Mouse (Mus musculus): ENCODE results near the gene Lrrc37a. TPM values are rescaled to one million over a fixed set of nuclear protein-coding genes. Genes with fewer than 3 reads are reported as not detected.
A peak's percentile ranks its signal among the peaks of the same experiment; 100 is the strongest.

Gene Lrrc37a
- polyA plus RNA-seq, 1 experiment: not detected

DNA sequence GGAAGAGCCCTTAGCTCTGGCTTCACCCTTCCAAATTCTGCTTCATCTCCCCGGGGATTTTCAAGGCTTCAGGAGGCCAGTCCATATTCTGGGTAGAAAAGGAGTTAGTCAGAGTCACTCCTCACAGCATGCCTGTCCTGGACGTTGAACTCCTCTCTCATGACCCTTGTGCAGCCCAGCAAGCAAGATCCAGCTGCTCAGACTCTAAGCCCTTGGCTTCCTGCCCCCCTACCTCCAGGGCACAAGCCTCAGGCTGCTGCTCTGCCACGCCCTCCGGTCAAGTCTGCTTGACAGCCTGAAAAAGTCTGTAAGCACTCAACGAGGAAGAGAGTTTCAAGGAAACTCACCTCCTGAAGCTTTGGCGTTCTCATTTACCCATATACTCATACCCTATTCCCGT, 97.8 kb downstream of the Lrrc37a start:
- peaks cover 6% of the 10 kb centered on the region for H3K4me1 ChIP-seq (ENCODE audit: control insufficient read depth, insufficient read depth, low read length)
- TF ChIP-seq CTCF (IDR thresholded peaks at IDR 0.05; ENCODE audit: control insufficient read depth, insufficient read depth, low read length) (no peak), POLR2A (IDR thresholded peaks at IDR 0.05; ENCODE audit: borderline replicate concordance, control insufficient read depth, low read depth, low read length) (no peak)
- H3K27ac ChIP-seq (ENCODE audit: control insufficient read depth, insufficient read depth, low read depth, low read length, poor library complexity): peak overlapping the region; percentile 73
- 63% methylated on average over 7 of the region's 7 CpGs for WGBS
- no peak overlapping the region for H3K4me3 ChIP-seq (replicated peaks; ENCODE audit: control insufficient read depth, low read depth, low read length)

DNA sequence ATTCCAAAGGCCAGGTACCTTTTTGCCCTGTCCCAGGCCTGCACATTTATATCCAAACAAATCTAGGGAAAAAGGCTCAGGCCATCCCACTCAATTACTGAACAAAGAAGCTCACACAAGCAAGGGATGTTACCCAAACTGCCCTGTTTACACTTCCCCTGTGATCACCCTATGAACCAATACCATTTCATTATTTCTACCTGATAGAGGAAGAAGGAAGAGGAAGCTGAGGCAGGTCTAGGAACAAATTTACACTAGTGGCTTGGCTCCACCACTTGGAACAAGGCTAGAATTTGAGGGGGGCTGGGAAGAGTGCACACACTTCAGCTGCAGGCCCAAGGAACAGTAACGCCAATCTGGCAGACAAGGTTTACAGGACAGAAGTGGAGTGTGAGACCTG, 98.6 kb downstream of the Lrrc37a start:
- TF ChIP-seq POLR2A (IDR thresholded peaks at IDR 0.05; ENCODE audit: borderline replicate concordance, control insufficient read depth, low read depth, low read length) (no peak), CTCF (IDR thresholded peaks at IDR 0.05; ENCODE audit: control insufficient read depth, insufficient read depth, low read length) (no peak)
- H3K4me1 ChIP-seq (ENCODE audit: control insufficient read depth, insufficient read depth, low read length): peaks cover 4% of the 10 kb centered on the region
- no peak overlapping the region for H3K4me3 ChIP-seq (replicated peaks; ENCODE audit: control insufficient read depth, low read depth, low read length)
- no peak overlapping the region; the same call in 1 of the 2 replicates for H3K27ac ChIP-seq (ENCODE audit: control insufficient read depth, insufficient read depth, low read depth, low read length, poor library complexity)
- WGBS: 67% methylated on average over 1 of the region's 1 CpGs

GRCm38 (mm10) chr11:103404618-103405017, 99.8 kb downstream of the Lrrc37a start:
- Histone ChIP-seq H3K27ac (ENCODE audit: control insufficient read depth, insufficient read depth, low read depth, low read length, poor library complexity) (no peak overlapping the region), H3K4me1 (ENCODE audit: control insufficient read depth, insufficient read depth, low read length) (peaks cover 4% of the 10 kb centered on the region), H3K4me3 (replicated peaks; ENCODE audit: control insufficient read depth, low read depth, low read length) (no peak overlapping the region)
- TF ChIP-seq POLR2A (IDR thresholded peaks at IDR 0.05; ENCODE audit: borderline replicate concordance, control insufficient read depth, low read depth, low read length): no peak
- no peak for TF ChIP-seq CTCF (IDR thresholded peaks at IDR 0.05; ENCODE audit: control insufficient read depth, insufficient read depth, low read length)

- no peak overlapping the region; the same call in 1 of the 2 replicates for H3K27ac ChIP-seq (ENCODE audit: control insufficient read depth, insufficient read depth, low read depth, low read length, poor library complexity)
- peaks cover 4% of the 10 kb centered on the region for H3K4me1 ChIP-seq (ENCODE audit: control insufficient read depth, insufficient read depth, low read length)
- H3K4me3 ChIP-seq (replicated peaks; ENCODE audit: control insufficient read depth, low read depth, low read length): no peak overlapping the region
- TF ChIP-seq POLR2A (IDR thresholded peaks at IDR 0.05; ENCODE audit: borderline replicate concordance, control insufficient read depth, low read depth, low read length) (no peak), CTCF (IDR thresholded peaks at IDR 0.05; ENCODE audit: control insufficient read depth, insufficient read depth, low read length) (no peak)
- 44% methylated on average over 4 of the region's 4 CpGs for WGBS
Measured at GRCm38 (mm10) chr11:103403776-103404175, 100.6 kb downstream of the Lrrc37a start.

DNA sequence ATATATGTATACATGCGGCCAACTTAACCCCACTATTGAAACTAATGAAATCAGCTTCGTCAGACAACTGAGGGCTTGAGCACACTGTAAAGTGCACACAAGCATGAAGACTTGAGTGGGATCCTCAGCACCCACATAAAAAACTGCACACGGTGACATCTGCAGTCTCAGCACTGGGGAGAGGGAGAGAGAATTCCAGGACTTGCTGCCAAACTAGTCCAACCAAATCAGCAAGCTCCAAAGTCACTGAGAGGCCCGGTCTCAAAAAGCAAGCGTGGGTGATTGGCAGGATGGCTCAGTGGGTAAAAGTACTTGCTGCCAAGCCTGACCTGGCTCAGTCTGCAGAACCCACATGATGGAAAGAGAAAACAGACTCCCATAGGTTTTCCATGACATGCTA, 101.7 kb downstream of the Lrrc37a start:
- WGBS: 89% methylated on average over 5 of the region's 5 CpGs
- Histone ChIP-seq H3K27ac (ENCODE audit: control insufficient read depth, insufficient read depth, low read depth, low read length, poor library complexity) (no peak overlapping the region), H3K4me1 (ENCODE audit: control insufficient read depth, insufficient read depth, low read length) (peaks cover 4% of the 10 kb centered on the region), H3K4me3 (replicated peaks; ENCODE audit: control insufficient read depth, low read depth, low read length) (no peak overlapping the region)
- TF ChIP-seq CTCF (IDR thresholded peaks at IDR 0.05; ENCODE audit: control insufficient read depth, insufficient read depth, low read length) (no peak), POLR2A (IDR thresholded peaks at IDR 0.05; ENCODE audit: borderline replicate concordance, control insufficient read depth, low read depth, low read length) (no peak)

GRCm38 (mm10) chr11:103402198-103402597, 102.2 kb downstream of the Lrrc37a start:
- peak; percentile 88 for TF ChIP-seq CTCF (IDR thresholded peaks at IDR 0.05; ENCODE audit: control insufficient read depth, insufficient read depth, low read length)
- TF ChIP-seq POLR2A (IDR thresholded peaks at IDR 0.05; ENCODE audit: borderline replicate concordance, control insufficient read depth, low read depth, low read length): no peak
- peaks cover 4% of the 10 kb centered on the region for H3K4me1 ChIP-seq (ENCODE audit: control insufficient read depth, insufficient read depth, low read length)
- no peak overlapping the region for H3K4me3 ChIP-seq (replicated peaks; ENCODE audit: control insufficient read depth, low read depth, low read length)
- H3K27ac ChIP-seq (ENCODE audit: control insufficient read depth, insufficient read depth, low read depth, low read length, poor library complexity): no peak overlapping the region
- WGBS: 82% methylated on average over 2 of the region's 2 CpGs

Other genes with a start within 250 kb of the Lrrc37a start
- 3.4 and 12.1 TPM in 2 replicates for gene Map3k14, start 237.1 kb downstream of the Lrrc37a start, polyA plus RNA-seq (2011; ENCODE audit: insufficient read depth, insufficient read length, low replicate concordance, missing spikeins)
- gene Arhgap27, start 140.9 kb downstream of the Lrrc37a start, polyA plus RNA-seq (2011; ENCODE audit: insufficient read depth, insufficient read length, low replicate concordance, missing spikeins): 14.2 and 47.3 TPM in 2 replicates
- gene Plekhm1, start 91.9 kb downstream of the Lrrc37a start, polyA plus RNA-seq (2011; ENCODE audit: insufficient read depth, insufficient read length, low replicate concordance, missing spikeins): 12.5 and 23.7 TPM in 2 replicates
- gene Gm884, start 116.5 kb upstream of the Lrrc37a start, polyA plus RNA-seq (2011; ENCODE audit: insufficient read depth, insufficient read length, low replicate concordance, missing spikeins): not detected in 2 replicates
- not detected in 2 replicates for gene Lyzl6, start 134.3 kb upstream of the Lrrc37a start, polyA plus RNA-seq (2011; ENCODE audit: insufficient read depth, insufficient read length, low replicate concordance, missing spikeins)
- not detected in 2 replicates for gene Rprml, start 145.0 kb upstream of the Lrrc37a start, polyA plus RNA-seq (2011; ENCODE audit: insufficient read depth, insufficient read length, low replicate concordance, missing spikeins)
- gene Gosr2, start 193.3 kb upstream of the Lrrc37a start, polyA plus RNA-seq (2011; ENCODE audit: insufficient read depth, insufficient read length, low replicate concordance, missing spikeins): 17.2 and 21.0 TPM in 2 replicates
- not detected in 2 replicates for gene Wnt9b, start 245.2 kb upstream of the Lrrc37a start, polyA plus RNA-seq (2011; ENCODE audit: insufficient read depth, insufficient read length, low replicate concordance, missing spikeins)